Mouse (Mus musculus) E14TG2a.4 (cell line): Measurements from ENCODE around the gene Thsd4.

Experiments used
- CTCF ChIP-seq: conservative IDR thresholded peaks from 2 replicates; pipeline ENCODE4 v1.5.1; 2014; ENCODE audit warnings: low read length
- NANOG ChIP-seq: IDR thresholded peaks from 2 replicates; pipeline ENCODE4 v1.6.1; 2014; ENCODE audit warnings: borderline replicate concordance, low read length, mixed read lengths
- POU5F1 ChIP-seq: IDR thresholded peaks from 2 replicates; pipeline ENCODE4 v1.6.1; 2014; ENCODE audit warnings: low read length, borderline replicate concordance

GRCm38 (mm10) chr9:59942501-59943085 is 579.3 kb downstream of the Thsd4 start:
- TF ChIP-seq CTCF, result no peak
- TF ChIP-seq NANOG, result no peak
- TF ChIP-seq POU5F1, result no peak
